Mouse (Mus musculus) cerebellum, postnatal 36 days (tissue): ENCODE results near the gene Klf16.

Source experiments
- DNase-seq, 2 experiments: peaks; one replicate each; pipeline ENCODE4 v3.0.0; 2021 to 2022; ENCODE audit warnings: mixed read lengths in 2 of 2

Klf16 gene

GRCm38 (mm10) chr10:80538180-80538579 is 38.9 kb downstream of the Klf16 start:
- no peak for DNase-seq

DNA sequence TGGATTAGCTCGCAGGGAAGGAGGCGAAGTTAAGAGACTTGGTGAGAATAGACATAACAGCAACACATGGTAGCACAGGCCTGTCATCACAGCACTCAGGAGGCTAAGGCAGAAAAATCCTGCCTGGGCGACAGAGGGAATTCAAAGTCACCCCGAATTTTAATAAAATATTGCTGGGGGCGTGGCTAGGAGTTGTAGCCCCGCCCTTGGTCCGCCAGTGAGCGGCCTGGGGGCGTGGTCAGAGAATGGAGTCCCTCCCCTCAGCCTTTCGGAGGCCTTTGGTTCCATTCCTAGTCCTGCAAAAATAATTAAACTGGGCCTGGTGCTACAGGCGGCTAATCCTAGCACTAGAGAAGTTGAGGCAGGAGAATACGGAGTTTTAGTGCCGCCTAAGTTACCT is 41.4 kb downstream of the Klf16 start:
- no peak for DNase-seq

DNA sequence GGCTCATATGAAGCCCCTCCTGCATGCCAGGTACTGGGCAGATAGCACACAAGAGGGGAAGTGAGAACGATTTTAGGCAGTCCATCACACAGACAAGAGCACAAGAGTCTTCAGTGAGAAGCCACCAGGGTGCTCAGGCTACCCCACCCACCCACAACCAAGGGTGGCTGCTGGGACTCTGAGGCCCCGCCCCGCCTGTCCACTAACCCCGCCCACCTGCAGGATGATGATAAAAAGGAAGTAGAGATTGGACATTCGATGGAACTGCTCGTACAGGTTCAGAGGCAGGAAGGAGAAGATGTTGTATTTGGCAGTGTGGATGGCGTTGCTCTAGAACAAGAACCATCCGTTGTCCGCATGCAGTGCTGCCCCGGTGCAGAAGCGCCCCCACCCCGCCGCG is 42.0 kb downstream of the Klf16 start:
- no peak for DNase-seq

- DNase-seq, result no peak
These were observed 43.4 kb downstream of the Klf16 start for GRCm38 (mm10) chr10:80533704-80534103.

DNA sequence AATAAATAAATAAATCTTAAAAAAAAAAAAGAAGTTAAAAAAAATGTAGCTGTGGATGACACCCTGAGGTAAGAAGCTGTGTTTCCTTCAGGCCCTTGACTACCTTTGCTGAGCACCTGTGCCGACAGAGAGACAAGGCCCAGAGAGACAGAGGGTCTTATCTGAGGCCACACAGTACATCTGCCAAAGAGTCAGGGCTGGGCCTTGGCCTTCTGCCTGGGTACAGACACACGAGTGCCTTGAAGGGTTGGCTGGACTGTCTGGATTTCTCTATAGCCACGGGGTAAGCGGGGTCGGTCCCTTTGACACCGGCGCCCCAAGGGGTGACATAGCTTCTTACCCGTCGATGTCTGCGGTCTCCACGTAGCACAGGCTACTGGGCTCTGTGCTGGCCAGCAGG is 44.3 kb downstream of the Klf16 start:
- DNase-seq, result no peak

- DNase-seq, result no peak
These were observed 50.9 kb downstream of the Klf16 start for GRCm38 (mm10) chr10:80526172-80526571.

DNA sequence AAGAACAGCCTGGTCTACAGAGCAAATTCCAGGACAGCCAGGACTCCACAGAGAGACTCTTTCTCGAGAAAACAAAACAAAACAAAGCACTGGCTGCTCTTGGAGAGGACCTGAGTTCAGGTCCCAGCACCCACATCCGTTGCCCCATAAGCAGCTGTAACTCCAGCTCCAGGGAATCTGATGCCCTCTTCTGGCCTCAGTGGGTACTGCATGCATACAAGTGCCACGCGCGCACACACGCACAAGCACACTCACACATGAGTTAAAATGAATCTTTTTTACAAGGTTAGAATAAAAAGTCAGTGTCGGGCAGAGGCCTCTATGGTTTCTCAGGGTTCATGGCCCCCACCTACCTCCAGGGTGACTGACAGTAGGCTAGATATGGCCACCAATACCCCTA is 53.8 kb downstream of the Klf16 start:
- DNase-seq, result no peak

- DNase-seq, result no peak
These were observed 57.8 kb downstream of the Klf16 start for GRCm38 (mm10) chr10:80519287-80519686.
